Mouse (Mus musculus) heart, embryonic 15.5 days (tissue): ENCODE measurements around the gene Il19. TPM values are rescaled to one million over a fixed set of nuclear protein-coding genes. Genes with fewer than 3 reads are reported as not detected.

Source experiments
- ATAC-seq: fragments of 200-750 bp; cut with Nextera tagmentation; replicated peaks from 2 replicates; pipeline ENCODE4 v1.8.0; 2017; ENCODE audit warnings: low read depth, moderate TSS enrichment; ENCODE audit not compliant: insufficient number of reproducible peaks, insufficient read depth, low FRiP score
- H3K27ac ChIP-seq: fragments of 300-500 bp; sonication (generic); 2 replicates; pipeline ENCODE4 v1.5.1; 2015; ENCODE audit warnings: mild to moderate bottlenecking, inconsistent platforms
- H3K27me3 ChIP-seq: fragments of 300-500 bp; sonication (generic); 2 replicates; pipeline ENCODE4 v1.6.1; 2015; ENCODE audit warnings: inconsistent platforms
- H3K36me3 ChIP-seq: fragments of 300-500 bp; sonication (generic); 2 replicates; pipeline ENCODE4 v1.6.1; 2015; ENCODE audit warnings: mild to moderate bottlenecking, inconsistent platforms
- H3K4me1 ChIP-seq: fragments of 300-500 bp; sonication (generic); replicated peaks from 2 replicates; pipeline ENCODE4 v1.6.1; 2015; ENCODE audit warnings: inconsistent platforms
- H3K4me2 ChIP-seq: fragments of 300-500 bp; sonication (generic); 2 replicates; pipeline ENCODE4 v1.6.1; 2015; ENCODE audit warnings: inconsistent platforms, mild to moderate bottlenecking, moderate library complexity
- H3K4me3 ChIP-seq: fragments of 300-500 bp; sonication (generic); 2 replicates; pipeline ENCODE4 v1.5.1; 2015; ENCODE audit warnings: mild to moderate bottlenecking, inconsistent platforms
- H3K9ac ChIP-seq: fragments of 300-500 bp; sonication (generic); 2 replicates; pipeline ENCODE4 v1.6.1; 2015; ENCODE audit warnings: mild to moderate bottlenecking, inconsistent platforms
- H3K9me3 ChIP-seq: fragments of 300-500 bp; sonication (generic); replicated peaks from 2 replicates; pipeline ENCODE4 v1.6.1; 2016; ENCODE audit warnings: inconsistent platforms
- WGBS: fragments of 180-500 bp; shearing (Covaris S2); methylation state at CpG from one replicate; pipeline ENCODE4 v1.1.7; 2015; ENCODE audit warnings: mixed read lengths; 5-methylcytosine and 5-hydroxymethylcytosine counted together
- polyA plus RNA-seq: library from polyadenylated mRNA; unstranded; fragments of >200 nt; fragmentation: Nextera tagmentation; extraction: Ambion mirVana; gene quantifications from 2 replicates; pipeline ENCODE4 v1.2.1, GENCODE M21; 2015

Gene Il19
- polyA plus RNA-seq, 1 experiment from 2014 or later, result not detected

DNA sequence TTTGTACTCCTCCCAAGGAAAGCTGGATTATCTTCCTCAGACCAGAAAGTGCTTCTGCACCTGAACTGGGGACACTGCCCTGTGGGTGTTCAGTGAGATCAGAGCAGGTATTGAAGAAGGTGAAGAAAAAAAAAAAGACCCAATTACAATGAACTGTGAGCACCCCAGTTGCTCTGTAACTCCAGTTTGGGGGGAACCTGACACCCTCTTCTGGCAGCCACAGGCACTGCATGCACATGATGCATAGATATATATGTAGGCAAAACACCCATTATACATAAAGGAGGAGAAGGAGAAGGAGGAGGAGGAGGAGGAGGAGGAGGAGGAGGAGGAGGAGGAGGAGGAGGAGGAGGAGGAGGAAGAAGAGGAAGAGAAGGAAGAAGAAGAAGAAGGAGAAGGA, 13.4 kb downstream of the Il19 start:
- Histone ChIP-seq H3K9ac (no peak overlapping the region), H3K27me3 (no peaks in the 10 kb centered on the region), H3K4me3 (no peak overlapping the region), H3K27ac (no peak overlapping the region), H3K9me3 (no peaks in the 10 kb centered on the region), H3K36me3 (no peaks in the 10 kb centered on the region), H3K4me1 (no peaks in the 10 kb centered on the region), H3K4me2 (no peak overlapping the region)
- ATAC-seq, result no peak

- Histone ChIP-seq H3K9ac (no peak overlapping the region), H3K36me3 (no peaks in the 10 kb centered on the region), H3K4me3 (no peak overlapping the region), H3K4me2 (no peak overlapping the region), H3K27me3 (no peaks in the 10 kb centered on the region), H3K9me3 (no peaks in the 10 kb centered on the region), H3K27ac (no peak overlapping the region), H3K4me1 (no peaks in the 10 kb centered on the region)
- 13% methylated on average over 1 of the region's 1 CpGs for WGBS
- ATAC-seq, result no peak
Measured at GRCm38 (mm10) chr1:130918323-130918980, 21.5 kb downstream of the Il19 start.

GRCm38 (mm10) chr1:130911401-130912010, 28.4 kb downstream of the Il19 start, which contains the start of gene Il20:
TSS of gene Il20 (minus strand) at chr1:130911451.
- Histone ChIP-seq H3K4me3 (no peak within 1 kb of the TSS), H3K4me2 (no peak within 1 kb of the TSS), H3K9ac (no peak within 1 kb of the TSS), H3K4me1 (no peaks in the 10 kb centered on the region), H3K9me3 (no peaks in the 10 kb centered on the region), H3K27ac (no peak within 1 kb of the TSS), H3K27me3 (no peaks in the 10 kb centered on the region), H3K36me3 (no peaks in the 10 kb centered on the region)
- ATAC-seq, result no peak
- 85% methylated on average over 12 of the region's 12 CpGs for WGBS

DNA sequence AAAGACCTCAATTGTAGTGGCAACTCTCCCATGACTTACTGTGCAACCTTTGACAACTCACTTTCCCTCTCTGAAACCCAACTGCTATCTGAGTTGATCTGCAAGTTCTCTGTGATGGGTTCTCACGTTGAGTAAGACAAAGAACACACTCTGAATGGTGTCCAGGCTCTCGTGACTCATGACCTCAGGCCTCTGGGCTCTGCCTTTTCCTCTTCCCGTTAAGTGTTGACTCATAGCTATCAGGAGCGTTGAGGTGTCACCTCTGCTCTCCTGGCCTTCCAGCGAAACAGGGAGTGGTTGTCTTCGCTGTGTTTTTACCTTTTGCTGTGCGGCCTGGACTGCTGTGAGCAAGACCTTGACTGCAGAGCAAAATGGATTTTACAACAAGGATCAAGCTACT, 37.4 kb downstream of the Il19 start:
- 57% methylated on average over 7 of the region's 7 CpGs for WGBS
- no peak for ATAC-seq
- H3K27ac ChIP-seq, result no peak overlapping the region
- H3K4me1 ChIP-seq, result no peaks in the 10 kb centered on the region
- no peak overlapping the region for H3K4me3 ChIP-seq
- no peaks in the 10 kb centered on the region for H3K9me3 ChIP-seq
- no peak overlapping the region for H3K4me2 ChIP-seq
- H3K36me3 ChIP-seq, result no peaks in the 10 kb centered on the region
- H3K27me3 ChIP-seq, result no peaks in the 10 kb centered on the region
- H3K9ac ChIP-seq, result no peak overlapping the region

DNA sequence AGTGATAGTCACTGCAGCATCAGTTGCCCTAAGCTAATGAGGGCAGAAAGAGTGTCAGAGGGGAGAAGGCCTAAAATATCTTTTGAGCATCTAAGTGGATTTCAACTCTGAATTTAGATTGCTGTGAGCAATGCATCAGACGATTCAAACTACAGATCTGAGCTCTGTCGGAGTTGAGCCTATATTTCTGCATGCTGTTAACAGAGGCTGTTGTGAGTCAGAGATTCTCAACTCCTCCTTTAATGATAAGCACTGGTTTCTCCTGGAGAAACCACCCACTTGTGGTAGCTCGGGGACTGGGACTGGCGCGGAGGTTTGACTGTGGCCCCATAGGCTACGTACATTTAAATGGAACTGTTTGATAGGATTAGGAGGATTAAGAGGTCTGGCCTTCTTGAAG, 45.4 kb downstream of the Il19 start:
- Histone ChIP-seq H3K4me2 (no peak overlapping the region), H3K9me3 (no peaks in the 10 kb centered on the region), H3K4me3 (no peak overlapping the region), H3K9ac (no peak overlapping the region), H3K4me1 (no peaks in the 10 kb centered on the region), H3K27ac (no peak overlapping the region), H3K36me3 (no peaks in the 10 kb centered on the region), H3K27me3 (no peaks in the 10 kb centered on the region)
- 44% methylated on average over 6 of the region's 6 CpGs for WGBS
- no peak for ATAC-seq

DNA sequence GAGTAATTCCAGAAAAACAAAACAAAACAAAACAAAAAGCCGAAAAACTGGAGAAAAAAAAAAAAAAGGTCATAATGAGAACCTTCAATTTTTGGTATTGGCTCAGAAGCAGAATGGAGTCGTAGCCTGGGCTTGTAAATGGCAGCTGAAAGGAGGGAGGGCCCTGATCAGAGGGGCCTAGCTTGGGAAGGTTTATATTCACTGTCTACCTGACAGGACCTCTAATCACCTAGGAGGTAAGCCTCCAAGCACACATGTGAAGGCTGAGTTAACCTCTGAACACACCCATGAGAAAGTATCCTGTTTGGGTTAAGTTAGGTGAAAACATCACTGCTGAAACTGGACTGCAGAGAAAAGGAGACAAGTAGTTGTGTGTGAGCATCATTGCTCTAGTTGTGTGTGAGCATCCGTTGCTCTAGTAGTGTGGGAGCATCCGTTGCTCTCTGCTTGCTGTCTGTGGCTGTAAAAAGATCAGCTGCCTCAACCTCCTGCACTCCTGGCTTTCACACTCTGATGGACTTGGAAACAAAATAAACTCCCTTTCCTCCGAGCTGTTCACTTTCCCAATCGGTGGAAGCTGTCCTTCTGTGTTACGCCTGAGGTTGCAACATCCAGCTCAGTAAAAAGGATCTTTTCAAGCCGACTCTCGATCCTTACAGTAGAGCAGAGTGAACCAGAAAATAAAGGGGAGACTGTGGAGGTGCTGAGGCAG, 46.4 kb downstream of the Il19 start:
- H3K27ac ChIP-seq, result no peak overlapping the region

GRCm38 (mm10) chr1:130892446-130892845, 47.5 kb downstream of the Il19 start:
- ATAC-seq, result no peak
- no peak overlapping the region for H3K4me2 ChIP-seq
- no peak overlapping the region for H3K9ac ChIP-seq
- H3K9me3 ChIP-seq, result no peaks in the 10 kb centered on the region
- no peaks in the 10 kb centered on the region for H3K4me1 ChIP-seq
- no peak overlapping the region for H3K27ac ChIP-seq
- H3K36me3 ChIP-seq, result no peaks in the 10 kb centered on the region
- no peak overlapping the region for H3K4me3 ChIP-seq
- WGBS, result 52% methylated on average over 1 of the region's 1 CpGs
- no peaks in the 10 kb centered on the region for H3K27me3 ChIP-seq

More for the DNA sequence above, 46.4 kb downstream of the Il19 start:
- Histone ChIP-seq H3K4me3 (no peak overlapping the region), H3K27me3 (no peaks in the 10 kb centered on the region), H3K4me1 (no peaks in the 10 kb centered on the region), H3K9me3 (no peaks in the 10 kb centered on the region), H3K36me3 (no peaks in the 10 kb centered on the region), H3K9ac (no peak overlapping the region), H3K4me2 (no peak overlapping the region)
- no peak for ATAC-seq
- WGBS, result 71% methylated on average over 9 of the region's 9 CpGs

DNA sequence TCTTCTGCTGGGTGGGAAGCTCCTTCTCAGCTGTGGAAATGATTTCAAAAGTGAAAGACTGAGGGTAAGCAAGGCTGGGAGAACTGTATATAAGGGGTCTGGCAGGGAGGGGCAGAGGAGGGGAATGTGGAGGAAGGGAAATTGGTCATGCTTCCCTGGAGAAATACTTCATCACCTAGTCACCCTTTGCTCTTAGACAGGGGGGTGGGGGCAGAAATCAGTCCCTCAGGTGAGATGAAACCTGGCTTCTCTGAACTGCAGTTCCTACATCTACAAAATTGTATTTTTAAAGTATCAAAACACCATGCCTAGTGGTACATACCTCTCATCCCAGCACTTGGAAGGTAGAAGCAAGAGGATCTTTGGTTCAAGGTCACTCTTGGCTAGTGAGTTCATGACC, 52.6 kb downstream of the Il19 start, which contains the start of gene Il24:
Il24 (minus strand) TSS at position 101 of the 400 bp plus-strand sequence.
- ATAC-seq, result no peak
- H3K27ac ChIP-seq, result no peak within 1 kb of the TSS
- H3K27me3 ChIP-seq, result peaks cover 9% of the 10 kb centered on the region
- H3K4me3 ChIP-seq, result no peak within 1 kb of the TSS
- no peaks in the 10 kb centered on the region for H3K9me3 ChIP-seq
- H3K4me1 ChIP-seq, result no peaks in the 10 kb centered on the region
- no peak within 1 kb of the TSS for H3K4me2 ChIP-seq
- H3K36me3 ChIP-seq, result no peaks in the 10 kb centered on the region
- no peak within 1 kb of the TSS for H3K9ac ChIP-seq

DNA sequence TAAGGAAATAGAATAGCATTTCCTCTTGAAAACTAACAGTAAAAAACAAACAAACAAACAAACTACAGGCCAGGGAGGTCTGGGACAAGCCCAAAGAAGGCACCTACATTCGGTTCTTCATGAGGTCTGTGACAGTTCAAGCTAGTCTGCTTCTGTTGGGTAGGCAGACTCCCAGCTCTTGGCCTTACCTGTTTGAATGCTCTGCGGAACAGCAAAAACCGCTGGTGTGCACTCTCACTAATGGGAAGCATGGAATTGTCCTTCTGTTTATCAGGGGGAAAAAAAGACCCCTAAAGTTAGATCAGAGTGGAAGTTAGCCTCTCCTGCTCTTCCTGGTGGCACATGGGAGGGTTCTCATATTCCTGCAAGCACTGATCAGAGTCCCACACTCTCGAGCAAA, 56.8 kb downstream of the Il19 start:
- Histone ChIP-seq H3K27me3 (peaks cover 27% of the 10 kb centered on the region), H3K27ac (no peak overlapping the region), H3K9me3 (no peaks in the 10 kb centered on the region), H3K4me3 (no peak overlapping the region), H3K9ac (no peak overlapping the region), H3K36me3 (no peaks in the 10 kb centered on the region), H3K4me2 (no peak overlapping the region), H3K4me1 (peaks cover 4% of the 10 kb centered on the region)
- 76% methylated on average over 4 of the region's 4 CpGs for WGBS
- no peak for ATAC-seq
